Mouse (Mus musculus) thymus, adult 2 months (tissue): ENCODE data around the gene Rab17.

Experiments used
- CTCF ChIP-seq: fragments of 200-500 bp; IDR thresholded peaks from 2 replicates; pipeline ENCODE4 v1.5.1; 2012; ENCODE audit warnings: mild to moderate bottlenecking, control low read depth, low read length, moderate library complexity, borderline replicate concordance; ENCODE audit not compliant: control insufficient read depth, poor library complexity, insufficient read depth; ENCODE audit errors: extremely low read depth
- POLR2A ChIP-seq: fragments of 200-500 bp; IDR thresholded peaks from 2 replicates; pipeline ENCODE4 v1.6.1; 2012; ENCODE audit warnings: mild to moderate bottlenecking, low read length, control low read depth, moderate library complexity; ENCODE audit not compliant: control insufficient read depth, poor library complexity, insufficient read depth; ENCODE audit errors: extremely low read depth

DNA sequence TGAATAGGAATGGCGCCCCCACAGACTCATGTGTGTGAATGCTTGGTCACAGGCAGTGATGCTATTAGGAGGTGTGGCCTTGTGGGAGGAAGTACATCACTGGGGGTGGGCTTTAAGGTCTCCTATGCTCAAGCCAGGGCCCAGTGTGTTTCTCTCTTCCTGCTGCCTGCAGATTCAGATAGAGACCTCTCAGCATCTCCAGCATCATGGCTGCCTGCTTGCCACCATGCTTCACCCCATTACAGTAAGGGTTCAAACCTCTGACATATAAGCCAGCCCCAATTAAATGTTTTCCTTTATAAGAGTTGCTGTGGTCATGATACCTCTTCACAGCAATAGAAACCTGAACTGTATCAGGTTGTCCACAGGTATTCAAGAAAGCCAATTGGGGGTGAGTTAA, 26.5 kb upstream of the Rab17 start:
- no peak for TF ChIP-seq CTCF
- no peak for TF ChIP-seq POLR2A
